Mouse (Mus musculus) cerebellum, postnatal 4 days (tissue): Measurements from ENCODE around the gene Cmc2.

Experiments used
- DNase-seq, 2 experiments: peaks; one replicate each; pipeline ENCODE4 v3.0.0; 2022; ENCODE audit warnings: low spot score in 2 of 2, mixed read lengths in 1 of 2

Gene Cmc2

GRCm38 (mm10) chr8:116842678-116843077 is 78.6 kb downstream of the Cmc2 start:
- no peak for DNase-seq
